9 mouse cellular contexts compared by ENCODE assay signal in the genomic region with DNA sequence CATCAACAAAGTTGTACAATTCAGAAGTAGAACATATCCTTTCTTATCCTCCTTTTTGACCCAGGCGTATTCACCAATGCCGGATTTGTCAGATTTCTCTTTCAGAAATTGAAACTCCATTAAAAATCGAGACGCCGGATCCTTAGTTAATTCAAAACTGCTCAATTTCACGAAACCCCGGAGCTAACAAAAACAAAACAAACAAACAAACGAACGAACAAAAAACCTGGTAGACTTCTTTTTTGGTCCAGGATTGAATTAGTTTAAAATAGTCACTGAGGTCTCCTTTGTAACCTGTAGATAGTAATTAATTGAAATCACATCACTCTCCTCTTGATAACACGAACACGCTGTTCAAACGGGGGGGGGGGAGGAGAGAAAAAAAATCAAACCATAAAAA. TPM values are rescaled to one million over a fixed set of nuclear protein-coding genes. Genes with fewer than 3 reads are reported as not detected.
A peak's percentile ranks its signal among the peaks of the same experiment; 100 is the strongest.
DNase-seq lines count a peak whose midpoint lies in the region; ATAC-seq lines count a peak whose summit lies in the region.
"Had no signal": no experiment of that assay in that cellular context is flagged by ENCODE, and none has a peak within 500 bp of the region (broad histone marks: within the 10 kb centered on the region; RNA-seq: fewer than 3 reads in every experiment).

No protein-coding gene starts in this region.

- peak overlapping the region; percentile 74 for H3K9ac ChIP-seq in heart, embryonic 16.5 days (ENCODE audit: low read length)
- H3K9ac ChIP-seq in hindbrain, embryonic 13.5 days = peak overlapping the region; percentile 82
- H3K9ac ChIP-seq in midbrain, embryonic 16.5 days (ENCODE audit: low read depth, low read length) = peak overlapping the region; percentile 70; the same call in 1 of the 2 replicates

- H3K36me3 ChIP-seq in heart, embryonic 16.5 days (ENCODE audit: control insufficient read depth, insufficient read depth) = no peaks in the 10 kb centered on the region
- no peaks in the 10 kb centered on the region for H3K36me3 ChIP-seq in embryonic facial prominence, embryonic 10.5 days (replicated peaks)
- H3K36me3 ChIP-seq in hindbrain, embryonic 13.5 days = no peaks in the 10 kb centered on the region
- no peaks in the 10 kb centered on the region for H3K36me3 ChIP-seq in midbrain, embryonic 16.5 days (ENCODE audit: control insufficient read depth, insufficient read depth, low read length)

- H3K4me2 ChIP-seq in heart, embryonic 16.5 days (ENCODE audit: low read depth, low read length) = peak overlapping the region; percentile 93
- peak overlapping the region; percentile 92 for H3K4me2 ChIP-seq in hindbrain, embryonic 13.5 days
- peak overlapping the region; percentile 93 for H3K4me2 ChIP-seq in midbrain, embryonic 16.5 days (ENCODE audit: low read length)

- no peaks in the 10 kb centered on the region for H3K9me3 ChIP-seq in heart, embryonic 16.5 days (replicated peaks; ENCODE audit: control insufficient read depth, low read length)
- H3K9me3 ChIP-seq in embryonic facial prominence, embryonic 10.5 days = no peaks in the 10 kb centered on the region
- no peaks in the 10 kb centered on the region for H3K9me3 ChIP-seq in hindbrain, embryonic 13.5 days
- no peaks in the 10 kb centered on the region for H3K9me3 ChIP-seq in midbrain, embryonic 16.5 days (replicated peaks; ENCODE audit: control insufficient read depth, low read length, poor library complexity, severe bottlenecking)
- H3K9me3 ChIP-seq: megakaryocyte, embryonic 14.5 days had no signal

- intact Hi-C loops in heart, postnatal 36 days (cut with DNase I) = loop anchor here (2.0 kb wide), 1 partner anchor 39 kb away; no protein-coding TSS in a partner anchor

- 19% methylated on average over 12 of the region's 12 CpGs for WGBS in heart, embryonic 16.5 days
- WGBS in embryonic facial prominence, embryonic 10.5 days = 3% methylated on average over 12 of the region's 12 CpGs
- WGBS in hindbrain, embryonic 13.5 days = 2% methylated on average over 12 of the region's 12 CpGs
- WGBS in midbrain, embryonic 16.5 days = 4% methylated on average over 12 of the region's 12 CpGs

- peak overlapping the region; percentile 85 for H3K4me3 ChIP-seq in heart, embryonic 16.5 days (ENCODE audit: low read length)
- peak overlapping the region; percentile 73 for H3K4me3 ChIP-seq in embryonic facial prominence, embryonic 10.5 days
- H3K4me3 ChIP-seq in hindbrain, embryonic 13.5 days = peak overlapping the region; percentile 62
- peak overlapping the region; percentile 61 for H3K4me3 ChIP-seq in midbrain, embryonic 16.5 days (ENCODE audit: low read depth, low read length)

- no peak for DNase-seq in heart, postnatal 36 days
- DNase-seq in embryonic facial prominence, embryonic 10.5 days (ENCODE audit: low spot score) = no peak
- no peak for DNase-seq in adrenal gland, postnatal 14 days
- DNase-seq in testis, postnatal 14 days (ENCODE audit: low spot score) = no peak
- DNase-seq in cerebellum, postnatal 10 days = no peak

- no peak overlapping the region for H3K27ac ChIP-seq in heart, embryonic 16.5 days (ENCODE audit: low read length)
- H3K27ac ChIP-seq in embryonic facial prominence, embryonic 10.5 days (replicated peaks) = peak overlapping the region; percentile 84
- H3K27ac ChIP-seq in hindbrain, embryonic 13.5 days = peak overlapping the region; percentile 87; the same call in 1 of the 2 replicates
- 0 out of 2 replicates have a peak overlapping the region, but pooled peaks have one; percentile 20 for H3K27ac ChIP-seq in midbrain, embryonic 16.5 days (ENCODE audit: low read length)

- H3K4me1 ChIP-seq in heart, embryonic 16.5 days (ENCODE audit: control insufficient read depth, insufficient read depth, low read length) = peaks cover 20% of the 10 kb centered on the region
- H3K4me1 ChIP-seq in embryonic facial prominence, embryonic 10.5 days = peaks cover 66% of the 10 kb centered on the region
- peaks cover 60% of the 10 kb centered on the region for H3K4me1 ChIP-seq in hindbrain, embryonic 13.5 days (replicated peaks)
- H3K4me1 ChIP-seq in midbrain, embryonic 16.5 days (ENCODE audit: control insufficient read depth, insufficient read depth, low read length) = peaks cover 38% of the 10 kb centered on the region

- no peak for ATAC-seq in heart, embryonic 16.5 days (replicated peaks; ENCODE audit: extremely low read depth, insufficient read depth, low FRiP score)
- ATAC-seq in hindbrain, embryonic 13.5 days (ENCODE audit: low FRiP score) = no peak
- no peak for ATAC-seq in midbrain, embryonic 16.5 days

- H3K27me3 ChIP-seq in heart, embryonic 16.5 days (ENCODE audit: control insufficient read depth, insufficient read depth, low read length) = peaks cover 31% of the 10 kb centered on the region
- H3K27me3 ChIP-seq in embryonic facial prominence, embryonic 10.5 days (replicated peaks; ENCODE audit: low read depth, poor library complexity, severe bottlenecking) = peaks cover 100% of the 10 kb centered on the region
- H3K27me3 ChIP-seq in hindbrain, embryonic 13.5 days = peaks cover 85% of the 10 kb centered on the region
- H3K27me3 ChIP-seq in midbrain, embryonic 16.5 days (ENCODE audit: control insufficient read depth, insufficient read depth, low read depth, low read length) = peaks cover 39% of the 10 kb centered on the region

RNA-seq across cellular contexts. Expression of gene Ntn1, which starts 16.5 kb away (rescaled TPM):
- polyA plus RNA-seq in heart, embryonic 16.5 days (2015; fragmentation: Nextera tagmentation; extraction: Ambion mirVana) = 17.7 and 21.3 TPM in 2 replicates
- total RNA-seq in heart, postnatal 36 days (2021) = 10 to 100 TPM; 55.4 to 61.8 TPM
- 7.4 and 8.2 TPM in 2 replicates for polyA plus RNA-seq in embryonic facial prominence, embryonic 10.5 days (2016; fragmentation: Nextera tagmentation; extraction: Ambion mirVana)
- 22.3 and 26.4 TPM in 2 replicates for polyA plus RNA-seq in hindbrain, embryonic 13.5 days (2015; fragmentation: Nextera tagmentation; extraction: Ambion mirVana)
- 15.8 and 16.1 TPM in 2 replicates for polyA plus RNA-seq in midbrain, embryonic 16.5 days (2015; fragmentation: Nextera tagmentation; extraction: Ambion mirVana)
- 7.5 and 8.8 TPM in 2 replicates for total RNA-seq in adrenal gland, postnatal 14 days (2021)

RNA-seq across cellular contexts. Expression of gene Pik3r5, which starts 47.8 kb away (rescaled TPM):
- 1.3 and 2.5 TPM in 2 replicates for polyA plus RNA-seq in heart, embryonic 16.5 days (2015; fragmentation: Nextera tagmentation; extraction: Ambion mirVana)
- 1 to 10 TPM in 1 of 2 experiments, under 1 TPM in 1; 0.67 to 1.7 TPM for total RNA-seq in heart, postnatal 36 days (2021)
- 0.69 and 1.3 TPM in 2 replicates for polyA plus RNA-seq in embryonic facial prominence, embryonic 10.5 days (2016; fragmentation: Nextera tagmentation; extraction: Ambion mirVana)
- 0.62 and 0.97 TPM in 2 replicates for polyA plus RNA-seq in hindbrain, embryonic 13.5 days (2015; fragmentation: Nextera tagmentation; extraction: Ambion mirVana)
- polyA plus RNA-seq in midbrain, embryonic 16.5 days (2015; fragmentation: Nextera tagmentation; extraction: Ambion mirVana) = 0.21 and 0.24 TPM in 2 replicates
- 0.67 and 4.2 TPM in 2 replicates for total RNA-seq in adrenal gland, postnatal 14 days (2021)
